Mouse (Mus musculus) cerebellum, adult 18-20 months (tissue): ENCODE measurements around the gene Efs.
A peak's percentile ranks its signal among the peaks of the same experiment; 100 is the strongest.
"Not testable (repeated sequence)": the region's sequence is repeated elsewhere in the genome, so short reads cannot be mapped to it uniquely, and the experiment has no call there.

ENCODE experiments used
- DNase-seq, 2 experiments: peaks; one replicate each; pipeline ENCODE4 v3.0.0; 2021

Efs gene

GRCm38 (mm10) chr14:54947008-54947407 lies 21.1 kb upstream of the Efs start:
- DNase-seq = not testable (repeated sequence)

GRCm38 (mm10) chr14:54945975-54946704 lies 20.2 kb upstream of the Efs start:
- no peak for DNase-seq

GRCm38 (mm10) chr14:54944939-54945338 lies 19.0 kb upstream of the Efs start:
- DNase-seq = no peak

GRCm38 (mm10) chr14:54943971-54944370 lies 18.0 kb upstream of the Efs start:
- DNase-seq = no peak

GRCm38 (mm10) chr14:54942479-54942878 lies 16.6 kb upstream of the Efs start:
- no peak for DNase-seq

- DNase-seq = no peak
These were observed 15.4 kb upstream of the Efs start for GRCm38 (mm10) chr14:54941024-54941978.

- no peak for DNase-seq
These were observed 14.2 kb upstream of the Efs start for GRCm38 (mm10) chr14:54940176-54940530.

- DNase-seq = peak; percentile 61 to 63
These were observed 13.7 kb upstream of the Efs start for GRCm38 (mm10) chr14:54939434-54940175.

GRCm38 (mm10) chr14:54938431-54939219 lies 12.7 kb upstream of the Efs start:
- DNase-seq = no peak

GRCm38 (mm10) chr14:54937361-54938182 lies 11.6 kb upstream of the Efs start:
- DNase-seq = no peak

- no peak for DNase-seq
These were observed 10.9 kb upstream of the Efs start for GRCm38 (mm10) chr14:54936831-54937160.

- peak; percentile 30 to 51 for DNase-seq
These were observed 10.2 kb upstream of the Efs start, which contains the start of gene Cmtm5 for GRCm38 (mm10) chr14:54935904-54936830. Cmtm5 (plus strand) TSS chr14:54936261.

- DNase-seq = no peak
These were observed 6.8 kb upstream of the Efs start, which contains the start of gene Il25 for GRCm38 (mm10) chr14:54932645-54933150. Il25 (plus strand) TSS chr14:54932695.

GRCm38 (mm10) chr14:54930431-54930830 lies 4.5 kb upstream of the Efs start:
- DNase-seq = no peak

GRCm38 (mm10) chr14:54929801-54930200 lies 3.9 kb upstream of the Efs start:
- no peak for DNase-seq

- DNase-seq = no peak
These were observed 1.4 kb upstream of the Efs start for GRCm38 (mm10) chr14:54927296-54927695.

GRCm38 (mm10) chr14:54926401-54927158 lies 654 bp upstream of the Efs start:
- no peak for DNase-seq

- no peak for DNase-seq
These were observed 1.1 kb downstream of the Efs start for GRCm38 (mm10) chr14:54924641-54925348.
